Mouse (Mus musculus) lung, postnatal 0 days (tissue): ENCODE measurements around the gene Matk. TPM values are rescaled to one million over a fixed set of nuclear protein-coding genes. Genes with fewer than 3 reads are reported as not detected.
A peak's percentile ranks its signal among the peaks of the same experiment; 100 is the strongest.

Experiments used
- ATAC-seq: fragments of 200-750 bp; cut with Nextera tagmentation; 2 replicates; pipeline ENCODE4 v1.8.0; 2017; ENCODE audit warnings: moderate library complexity
- DNase-seq: peaks from one replicate; pipeline ENCODE4 v3.0.0-alpha.2; 2016; ENCODE audit warnings: low spot score
- H3K27ac ChIP-seq: fragments of 300-500 bp; sonication (generic); 2 replicates; pipeline ENCODE4 v1.5.1; 2014; ENCODE audit warnings: antibody characterized with exemption, mild to moderate bottlenecking, low read length, mixed read lengths
- H3K27me3 ChIP-seq: fragments of 300-500 bp; sonication (generic); replicated peaks from 2 replicates; pipeline ENCODE4 v1.6.1; 2014; ENCODE audit warnings: low read length, mixed read lengths; ENCODE audit not compliant: insufficient read depth
- H3K36me3 ChIP-seq: fragments of 300-500 bp; sonication (generic); 2 replicates; pipeline ENCODE4 v1.6.1; 2014; ENCODE audit warnings: low read length, mixed read lengths; ENCODE audit not compliant: insufficient read depth
- H3K4me1 ChIP-seq: fragments of 300-500 bp; sonication (generic); 2 replicates; pipeline ENCODE4 v1.6.1; 2014; ENCODE audit warnings: antibody characterized with exemption, low read depth, low read length, mixed read lengths; ENCODE audit not compliant: insufficient read depth
- H3K4me2 ChIP-seq: fragments of 300-500 bp; sonication (generic); replicated peaks from 2 replicates; pipeline ENCODE4 v1.6.1; 2014; ENCODE audit warnings: low read depth, mild to moderate bottlenecking, low read length, moderate library complexity, mixed read lengths
- H3K4me3 ChIP-seq: fragments of 300-500 bp; sonication (generic); 2 replicates; pipeline ENCODE4 v1.5.1; 2014; ENCODE audit warnings: low read depth, low read length
- H3K9ac ChIP-seq: fragments of 300-500 bp; sonication (generic); replicated peaks from 2 replicates; pipeline ENCODE4 v1.6.1; 2014; ENCODE audit warnings: low read depth, mild to moderate bottlenecking
- H3K9me3 ChIP-seq: fragments of 300-500 bp; sonication (generic); 2 replicates; pipeline ENCODE4 v1.6.1; 2016; ENCODE audit warnings: low read length, mixed read lengths
- CTCF ChIP-seq: IDR thresholded peaks from 2 replicates; pipeline ENCODE4 v1.5.1; 2016; ENCODE audit warnings: antibody characterized with exemption, mild to moderate bottlenecking
- EP300 ChIP-seq: IDR thresholded peaks from 2 replicates; pipeline ENCODE4 v1.6.1; 2016; ENCODE audit warnings: antibody characterized with exemption, mild to moderate bottlenecking, control low read depth
- WGBS: fragments of 180-500 bp; shearing (Covaris S2); extraction: QIAGEN DNeasy Blood & Tissue Kit; methylation state at CpG from one replicate; pipeline ENCODE4 v1.1.7; 2014; 5-methylcytosine and 5-hydroxymethylcytosine counted together
- polyA plus RNA-seq: library from polyadenylated mRNA; unstranded; fragments of >200 nt; fragmentation: Nextera tagmentation; extraction: Ambion mirVana; gene quantifications from 2 replicates; pipeline ENCODE4 v1.2.1, GENCODE M21; 2015

Gene Matk
- polyA plus RNA-seq, 1 experiment from 2014 or later, result 1.5 TPM

- peaks cover 14% of the 10 kb centered on the region for H3K27me3 ChIP-seq
- H3K4me1 ChIP-seq, result no peaks in the 10 kb centered on the region
- ATAC-seq (no peak), DNase-seq (peak; percentile 51)
- H3K9ac ChIP-seq, result no peak overlapping the region
- H3K27ac ChIP-seq, result no peak overlapping the region
- no peaks in the 10 kb centered on the region for H3K9me3 ChIP-seq
- TF ChIP-seq EP300 (no peak), CTCF (peak; percentile 74)
- H3K36me3 ChIP-seq, result no peaks in the 10 kb centered on the region
- WGBS, result 22% methylated on average over 13 of the region's 13 CpGs
- H3K4me3 ChIP-seq, result no peak overlapping the region
- no peak overlapping the region for H3K4me2 ChIP-seq
Observed at GRCm38 (mm10) chr10:81240876-81241275, 11.9 kb upstream of the Matk start.

GRCm38 (mm10) chr10:81242021-81242420 is 10.7 kb upstream of the Matk start:
- ATAC-seq (no peak), DNase-seq (no peak)
- H3K4me2 ChIP-seq, result no peak overlapping the region
- TF ChIP-seq EP300 (no peak), CTCF (no peak)
- no peaks in the 10 kb centered on the region for H3K4me1 ChIP-seq
- no peaks in the 10 kb centered on the region for H3K9me3 ChIP-seq
- H3K27me3 ChIP-seq, result peaks cover 14% of the 10 kb centered on the region
- H3K36me3 ChIP-seq, result no peaks in the 10 kb centered on the region
- no peak overlapping the region for H3K9ac ChIP-seq
- 81% methylated on average over 16 of the region's 16 CpGs for WGBS
- H3K27ac ChIP-seq, result no peak overlapping the region
- no peak overlapping the region for H3K4me3 ChIP-seq

- H3K4me3 ChIP-seq, result no peak overlapping the region
- no peak overlapping the region for H3K4me2 ChIP-seq
- H3K4me1 ChIP-seq, result no peaks in the 10 kb centered on the region
- no peak overlapping the region for H3K27ac ChIP-seq
- H3K9ac ChIP-seq, result no peak overlapping the region
- no peak for ATAC-seq
- no peaks in the 10 kb centered on the region for H3K36me3 ChIP-seq
- H3K9me3 ChIP-seq, result no peaks in the 10 kb centered on the region
- no peak for DNase-seq
- TF ChIP-seq CTCF (no peak), EP300 (no peak)
- peaks cover 14% of the 10 kb centered on the region for H3K27me3 ChIP-seq
- WGBS, result 72% methylated on average over 4 of the region's 4 CpGs
Observed at GRCm38 (mm10) chr10:81244146-81244545, 8.6 kb upstream of the Matk start.

- Histone ChIP-seq H3K36me3 (no peaks in the 10 kb centered on the region), H3K9me3 (no peaks in the 10 kb centered on the region), H3K4me2 (no peak overlapping the region), H3K27ac (no peak overlapping the region), H3K27me3 (peaks cover 14% of the 10 kb centered on the region), H3K4me1 (no peaks in the 10 kb centered on the region), H3K4me3 (no peak overlapping the region), H3K9ac (no peak overlapping the region)
- 8% methylated on average over 17 of the region's 17 CpGs for WGBS
- TF ChIP-seq CTCF (peak; percentile 98), EP300 (no peak)
- peak; percentile 76 for DNase-seq
- peak; percentile 78 for ATAC-seq
Observed at GRCm38 (mm10) chr10:81244595-81244994, 8.1 kb upstream of the Matk start.

- Histone ChIP-seq H3K4me2 (no peak overlapping the region), H3K4me1 (no peaks in the 10 kb centered on the region), H3K9me3 (no peaks in the 10 kb centered on the region), H3K36me3 (no peaks in the 10 kb centered on the region), H3K27ac (no peak overlapping the region), H3K9ac (no peak overlapping the region), H3K27me3 (peaks cover 9% of the 10 kb centered on the region; the same call in 1 of the 2 replicates), H3K4me3 (no peak overlapping the region)
- ATAC-seq, result no peak
- DNase-seq, result no peak
- TF ChIP-seq EP300, result no peak
- no peak for TF ChIP-seq CTCF
- WGBS, result 89% methylated on average over 6 of the region's 6 CpGs
Observed at GRCm38 (mm10) chr10:81245166-81245565, 7.6 kb upstream of the Matk start.

GRCm38 (mm10) chr10:81247804-81248203 is 4.9 kb upstream of the Matk start:
- H3K36me3 ChIP-seq, result no peaks in the 10 kb centered on the region
- ATAC-seq (no peak), DNase-seq (no peak)
- H3K4me2 ChIP-seq, result no peak overlapping the region
- no peaks in the 10 kb centered on the region for H3K9me3 ChIP-seq
- TF ChIP-seq EP300 (no peak), CTCF (no peak)
- H3K4me1 ChIP-seq, result no peaks in the 10 kb centered on the region
- H3K27ac ChIP-seq, result no peak overlapping the region
- no peak overlapping the region for H3K4me3 ChIP-seq
- WGBS, result 97% methylated on average over 2 of the region's 2 CpGs
- peaks cover 9% of the 10 kb centered on the region; the same call in 1 of the 2 replicates for H3K27me3 ChIP-seq
- H3K9ac ChIP-seq, result no peak overlapping the region

- Histone ChIP-seq H3K9me3 (no peaks in the 10 kb centered on the region), H3K9ac (no peak overlapping the region), H3K36me3 (no peaks in the 10 kb centered on the region), H3K27ac (no peak overlapping the region), H3K27me3 (peaks cover 18% of the 10 kb centered on the region), H3K4me3 (no peak overlapping the region), H3K4me1 (no peaks in the 10 kb centered on the region), H3K4me2 (no peak overlapping the region)
- DNase-seq (no peak), ATAC-seq (no peak)
- TF ChIP-seq CTCF (no peak), EP300 (no peak)
- 72% methylated on average over 8 of the region's 8 CpGs for WGBS
Observed at GRCm38 (mm10) chr10:81249442-81249841, 3.3 kb upstream of the Matk start.
